14 mouse cellular contexts compared by ENCODE assay signal in the genomic region with DNA sequence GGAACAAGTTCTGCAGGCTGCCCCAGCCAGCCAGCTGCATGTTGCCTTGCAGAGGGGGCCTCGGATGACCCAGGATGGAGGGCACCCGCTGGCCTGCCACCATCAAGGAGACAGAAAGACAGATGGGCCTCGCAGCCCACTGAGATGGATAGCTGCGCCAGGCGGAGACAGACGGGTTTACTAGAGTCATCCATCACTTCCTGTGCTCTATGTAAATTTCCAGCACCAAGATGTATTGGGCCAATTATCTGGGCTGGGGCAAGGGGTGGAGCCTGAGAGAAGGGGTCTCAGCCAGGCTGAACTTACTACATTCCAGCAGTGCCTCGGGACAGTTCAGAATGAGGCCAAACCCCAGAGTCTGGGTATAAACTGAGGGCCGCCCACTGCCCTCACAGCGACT.
DNase-seq lines count a peak whose midpoint lies in the region; ATAC-seq and TF ChIP-seq lines count a peak whose summit lies in the region.
"Had no signal": no experiment of that assay in that cellular context is flagged by ENCODE, and none has a peak within 500 bp of the region (broad histone marks: within the 10 kb centered on the region; RNA-seq: fewer than 3 reads in every experiment).

No protein-coding gene starts in this region.

- intact Hi-C loops in gastrocnemius, postnatal 36 days (cut with DNase I), result no loop called here

- no peak overlapping the region for H3K4me2 ChIP-seq in intestine, embryonic 15.5 days (replicated peaks)
- no peak overlapping the region for H3K4me2 ChIP-seq in intestine, postnatal 0 days (replicated peaks; ENCODE audit: low read depth)
- no peak overlapping the region for H3K4me2 ChIP-seq in midbrain, embryonic 11.5 days
- H3K4me2 ChIP-seq in midbrain, embryonic 14.5 days (ENCODE audit: low read length), result no peak overlapping the region
- no peak overlapping the region for H3K4me2 ChIP-seq in hindbrain, embryonic 12.5 days (replicated peaks)
- H3K4me2 ChIP-seq in stomach, embryonic 16.5 days (ENCODE audit: low read depth, low read length), result no peak overlapping the region
- H3K4me2 ChIP-seq: embryonic facial prominence, embryonic 12.5 days had no signal

- H3K9ac ChIP-seq in intestine, embryonic 15.5 days, result no peak overlapping the region
- H3K9ac ChIP-seq in intestine, postnatal 0 days (ENCODE audit: low read depth, low read length), result no peak overlapping the region
- H3K9ac ChIP-seq in midbrain, embryonic 11.5 days (ENCODE audit: low read length), result no peak overlapping the region
- no peak overlapping the region for H3K9ac ChIP-seq in midbrain, embryonic 14.5 days (replicated peaks; ENCODE audit: low read length)
- no peak overlapping the region for H3K9ac ChIP-seq in hindbrain, embryonic 12.5 days
- H3K9ac ChIP-seq in stomach, embryonic 16.5 days (ENCODE audit: low read length), result peak overlapping the region; percentile 12; the same call in 1 of the 2 replicates
- H3K9ac ChIP-seq: embryonic facial prominence, embryonic 12.5 days had no signal

- WGBS in intestine, embryonic 15.5 days, result 21% methylated on average over 9 of the region's 9 CpGs
- 35% methylated on average over 9 of the region's 9 CpGs for WGBS in intestine, postnatal 0 days
- 83% methylated on average over 9 of the region's 9 CpGs for WGBS in midbrain, embryonic 11.5 days
- WGBS in midbrain, embryonic 14.5 days, result 81% methylated on average over 9 of the region's 9 CpGs
- 45% methylated on average over 9 of the region's 9 CpGs for WGBS in hindbrain, embryonic 12.5 days
- WGBS in stomach, embryonic 16.5 days, result 23% methylated on average over 9 of the region's 9 CpGs

- peak overlapping the region; percentile 0; the same call in 1 of the 2 replicates for H3K27ac ChIP-seq in intestine, embryonic 15.5 days
- H3K27ac ChIP-seq in intestine, postnatal 0 days (ENCODE audit: low read depth, low read length), result no peak overlapping the region
- no peak overlapping the region for H3K27ac ChIP-seq in midbrain, embryonic 11.5 days (ENCODE audit: low read depth, low read length)
- no peak overlapping the region for H3K27ac ChIP-seq in midbrain, embryonic 14.5 days (replicated peaks; ENCODE audit: low read depth, low read length)
- H3K27ac ChIP-seq in hindbrain, embryonic 12.5 days, result peak overlapping the region; percentile 64
- no peak overlapping the region for H3K27ac ChIP-seq in stomach, embryonic 16.5 days (ENCODE audit: low read length)
- H3K27ac ChIP-seq: embryonic facial prominence, embryonic 12.5 days; layer of hippocampus, adult 2 months had no signal

- H3K4me3 ChIP-seq in intestine, embryonic 15.5 days (replicated peaks), result no peak overlapping the region
- no peak overlapping the region for H3K4me3 ChIP-seq in intestine, postnatal 0 days (ENCODE audit: low read depth, low read length)
- H3K4me3 ChIP-seq in midbrain, embryonic 11.5 days (ENCODE audit: low read depth, low read length), result no peak overlapping the region
- H3K4me3 ChIP-seq in midbrain, embryonic 14.5 days (replicated peaks; ENCODE audit: low read depth, low read length), result no peak overlapping the region
- H3K4me3 ChIP-seq in hindbrain, embryonic 12.5 days, result no peak overlapping the region
- no peak overlapping the region for H3K4me3 ChIP-seq in stomach, embryonic 16.5 days (replicated peaks; ENCODE audit: low read length)
- H3K4me3 ChIP-seq: embryonic facial prominence, embryonic 12.5 days; layer of hippocampus, adult 2 months had no signal

- no peaks in the 10 kb centered on the region for H3K9me3 ChIP-seq in intestine, embryonic 15.5 days
- H3K9me3 ChIP-seq in intestine, postnatal 0 days (ENCODE audit: control insufficient read depth), result no peaks in the 10 kb centered on the region
- H3K9me3 ChIP-seq in midbrain, embryonic 11.5 days (ENCODE audit: control insufficient read depth, low read length), result no peaks in the 10 kb centered on the region
- H3K9me3 ChIP-seq in midbrain, embryonic 14.5 days (ENCODE audit: control insufficient read depth, low read length), result no peaks in the 10 kb centered on the region
- H3K9me3 ChIP-seq in hindbrain, embryonic 12.5 days (replicated peaks), result no peaks in the 10 kb centered on the region
- no peaks in the 10 kb centered on the region for H3K9me3 ChIP-seq in stomach, embryonic 16.5 days (replicated peaks; ENCODE audit: control insufficient read depth, low read length)
- H3K9me3 ChIP-seq: embryonic facial prominence, embryonic 12.5 days had no signal

- TF ChIP-seq CTCF in intestine, postnatal 0 days (IDR thresholded peaks at IDR 0.05; ENCODE audit: low read depth), result no peak

- peaks cover 4% of the 10 kb centered on the region; the same call in 1 of the 2 replicates for H3K27me3 ChIP-seq in intestine, embryonic 15.5 days (replicated peaks)
- H3K27me3 ChIP-seq in intestine, postnatal 0 days (replicated peaks; ENCODE audit: control insufficient read depth, insufficient read depth, low read length), result peaks cover 16% of the 10 kb centered on the region; the same call in 1 of the 2 replicates
- peaks cover 3% of the 10 kb centered on the region; the same call in 1 of the 2 replicates for H3K27me3 ChIP-seq in midbrain, embryonic 11.5 days (ENCODE audit: control insufficient read depth, insufficient read depth, low read length)
- H3K27me3 ChIP-seq in midbrain, embryonic 14.5 days (ENCODE audit: control insufficient read depth, insufficient read depth, low read length), result no peaks in the 10 kb centered on the region
- H3K27me3 ChIP-seq in hindbrain, embryonic 12.5 days, result peaks cover 9% of the 10 kb centered on the region
- peaks cover 9% of the 10 kb centered on the region for H3K27me3 ChIP-seq in stomach, embryonic 16.5 days (ENCODE audit: control insufficient read depth, insufficient read depth, low read length)

- no peaks in the 10 kb centered on the region for H3K36me3 ChIP-seq in intestine, embryonic 15.5 days
- no peaks in the 10 kb centered on the region for H3K36me3 ChIP-seq in intestine, postnatal 0 days (ENCODE audit: control insufficient read depth, insufficient read depth)
- no peaks in the 10 kb centered on the region for H3K36me3 ChIP-seq in midbrain, embryonic 11.5 days (ENCODE audit: control insufficient read depth, insufficient read depth, low read length)
- no peaks in the 10 kb centered on the region for H3K36me3 ChIP-seq in midbrain, embryonic 14.5 days (ENCODE audit: control insufficient read depth, insufficient read depth, low read length)
- H3K36me3 ChIP-seq in hindbrain, embryonic 12.5 days, result no peaks in the 10 kb centered on the region
- no peaks in the 10 kb centered on the region for H3K36me3 ChIP-seq in stomach, embryonic 16.5 days (ENCODE audit: control insufficient read depth, insufficient read depth, low read length)
- H3K36me3 ChIP-seq: embryonic facial prominence, embryonic 12.5 days had no signal

- H3K4me1 ChIP-seq in intestine, embryonic 15.5 days (replicated peaks), result peaks cover 18% of the 10 kb centered on the region
- no peaks in the 10 kb centered on the region for H3K4me1 ChIP-seq in intestine, postnatal 0 days (replicated peaks; ENCODE audit: control insufficient read depth, insufficient read depth, low read length)
- peaks cover 22% of the 10 kb centered on the region for H3K4me1 ChIP-seq in midbrain, embryonic 11.5 days (ENCODE audit: control insufficient read depth, insufficient read depth, low read length)
- peaks cover 35% of the 10 kb centered on the region for H3K4me1 ChIP-seq in midbrain, embryonic 14.5 days (ENCODE audit: control insufficient read depth, insufficient read depth, low read length)
- H3K4me1 ChIP-seq in hindbrain, embryonic 12.5 days, result peaks cover 71% of the 10 kb centered on the region
- H3K4me1 ChIP-seq in stomach, embryonic 16.5 days (ENCODE audit: control insufficient read depth, insufficient read depth, low read length), result peaks cover 18% of the 10 kb centered on the region

- ATAC-seq in intestine, embryonic 15.5 days, result no peak
- no peak for ATAC-seq in intestine, postnatal 0 days
- ATAC-seq in midbrain, embryonic 11.5 days (ENCODE audit: low FRiP score), result no peak
- no peak for ATAC-seq in midbrain, embryonic 14.5 days (ENCODE audit: low FRiP score, low TSS enrichment)
- peak; percentile 36; the same call in 1 of the 2 replicates for ATAC-seq in hindbrain, embryonic 12.5 days (ENCODE audit: low FRiP score)
- no peak for ATAC-seq in stomach, embryonic 16.5 days (ENCODE audit: insufficient read depth, low FRiP score)

- DNase-seq in midbrain, embryonic 11.5 days (ENCODE audit: low spot score, missing footprints), result peak; percentile 72
- no peak for DNase-seq in midbrain, embryonic 14.5 days
- DNase-seq in gastrocnemius, postnatal 36 days, result no peak
- DNase-seq: cerebellum, adult 2 months; heart, postnatal 14 days; lung, postnatal 36 days; right cerebral cortex, postnatal 25 days; thymus, postnatal 36 days had no signal

Comparison
In these comparisons a context has a peak if more than half of its experiments do, and no peak if none do; other contexts are left out.
1. H3K27ac ChIP-seq: peak in intestine, embryonic 15.5 days (single experiment) and hindbrain, embryonic 12.5 days (single experiment); none in intestine, postnatal 0 days (single experiment), midbrain, embryonic 11.5 days (single experiment), midbrain, embryonic 14.5 days (single experiment) and stomach, embryonic 16.5 days (single experiment).